23 mouse cellular contexts compared by ENCODE assay signal in genomic region chr17:4475665-4476064, GRCm38 (mm10).
DNase-seq lines count a peak whose midpoint lies in the region; ATAC-seq and TF ChIP-seq lines count a peak whose summit lies in the region.
"Had no signal": no experiment of that assay in that cellular context is flagged by ENCODE, and none has a peak within 500 bp of the region (broad histone marks: within the 10 kb centered on the region; RNA-seq: fewer than 3 reads in every experiment).

No protein-coding gene starts in this region.

- no peaks in the 10 kb centered on the region for H3K36me3 ChIP-seq in megakaryocyte, embryonic 14.5 days (replicated peaks; ENCODE audit: low read length)
- no peaks in the 10 kb centered on the region for H3K36me3 ChIP-seq in splenic B cell, adult 2 months (ENCODE audit: control insufficient read depth, insufficient read depth, low read length, poor library complexity, severe bottlenecking)
- H3K36me3 ChIP-seq: forebrain, embryonic 10.5 days; heart, embryonic 10.5 days had no signal

- H3K4me3 ChIP-seq in megakaryocyte, embryonic 14.5 days (replicated peaks): peak overlapping the region; percentile 34
- H3K4me3 ChIP-seq in lung, adult 2 months (replicated peaks; ENCODE audit: extremely low read depth, low read depth, low read length): no peak overlapping the region
- H3K4me3 ChIP-seq: forebrain, embryonic 10.5 days; forebrain, embryonic 13.5 days; gastrocnemius, adult 2 months; heart, adult 2 months; heart, embryonic 10.5 days had no signal

- H3K27me3 ChIP-seq in megakaryocyte, embryonic 14.5 days (replicated peaks): no peaks in the 10 kb centered on the region
- no peaks in the 10 kb centered on the region for H3K27me3 ChIP-seq in splenic B cell, adult 2 months (ENCODE audit: control insufficient read depth, insufficient read depth, low read length, poor library complexity, severe bottlenecking)
- H3K27me3 ChIP-seq: forebrain, embryonic 13.5 days had no signal

- 84% methylated on average over 3 of the region's 3 CpGs for WGBS in lung, adult 2 months

- no peak for ATAC-seq in megakaryocyte, adult 5-6 weeks (ENCODE audit: poor library complexity, severe bottlenecking)
- ATAC-seq in granulocyte monocyte progenitor cell, adult 5-6 weeks (replicated peaks; ENCODE audit: poor library complexity, severe bottlenecking): peak; percentile 89
- no peak for ATAC-seq in inflammation-experienced regulatory T-cells, adult 6 months
- ATAC-seq: activated CD4-positive, CD25-positive, alpha-beta regulatory T cell, adult 4 months; forebrain, embryonic 13.5 days; forebrain, embryonic 16.5 days; hindbrain, postnatal 0 days; intestine, postnatal 0 days had no signal

- no peak for TF ChIP-seq CTCF in lung, adult 2 months (IDR thresholded peaks at IDR 0.05; ENCODE audit: insufficient read depth, low read length)

- H3K9me3 ChIP-seq in megakaryocyte, embryonic 14.5 days: no peaks in the 10 kb centered on the region
- H3K9me3 ChIP-seq: forebrain, embryonic 10.5 days; forebrain, embryonic 13.5 days; heart, embryonic 10.5 days had no signal

- peak; percentile 32 for DNase-seq in splenic B cell, adult 2 months (ENCODE audit: low read depth, low spot score)
- DNase-seq in lung, adult 2 months: no peak
- DNase-seq: adrenal gland, adult 8-10 months; adrenal gland, postnatal 25 days; cerebellum, adult 11-12 months; cerebellum, adult 8-10 months; cerebellum, postnatal 10 days; cerebellum, postnatal 36 days; gastrocnemius, adult 2 months; gastrocnemius, postnatal 14 days; heart, adult 2 months; heart, postnatal 4 days had no signal

- peaks cover 50% of the 10 kb centered on the region for H3K4me1 ChIP-seq in megakaryocyte, embryonic 14.5 days
- H3K4me1 ChIP-seq in lung, adult 2 months (ENCODE audit: control insufficient read depth, insufficient read depth, low read length): no peaks in the 10 kb centered on the region

- no peak for TF ChIP-seq POLR2A in lung, adult 2 months (IDR thresholded peaks at IDR 0.05; ENCODE audit: borderline replicate concordance, extremely low read depth, low read depth, low read length)
